Mouse (Mus musculus) heart, embryonic 16.5 days (tissue): ENCODE measurements at regions not wholly inside any gene's neighbourhood (a gene's known extent, or its start where the extent isn't known, plus 50 kb on each side); places are given as distances from the start of the nearest gene placed in this dataset.

Experiments used
- ATAC-seq: fragments of 200-750 bp; cut with Nextera tagmentation; replicated peaks from 2 replicates; pipeline ENCODE4 v1.8.0; 2017; ENCODE audit warnings: moderate number of reproducible peaks; ENCODE audit not compliant: insufficient read depth, low FRiP score; ENCODE audit errors: extremely low read depth
- H3K27ac ChIP-seq: fragments of 300-500 bp; sonication (generic); 2 replicates; pipeline ENCODE4 v1.5.1; 2014; ENCODE audit warnings: mild to moderate bottlenecking, low read length, control low read depth, moderate library complexity
- H3K27me3 ChIP-seq: fragments of 300-500 bp; sonication (generic); 2 replicates; pipeline ENCODE4 v1.6.1; 2014; ENCODE audit warnings: low read length, mixed read lengths; ENCODE audit not compliant: control insufficient read depth, insufficient read depth
- H3K36me3 ChIP-seq: fragments of 300-500 bp; sonication (generic); 2 replicates; pipeline ENCODE4 v1.6.1; 2014; ENCODE audit not compliant: control insufficient read depth, insufficient read depth
- H3K4me1 ChIP-seq: fragments of 300-500 bp; sonication (generic); 2 replicates; pipeline ENCODE4 v1.6.1; 2014; ENCODE audit warnings: low read length, mixed read lengths; ENCODE audit not compliant: control insufficient read depth, insufficient read depth
- H3K4me2 ChIP-seq: fragments of 300-500 bp; sonication (generic); 2 replicates; pipeline ENCODE4 v1.6.1; 2014; ENCODE audit warnings: low read depth, mild to moderate bottlenecking, control low read depth, low read length
- H3K4me3 ChIP-seq: fragments of 300-500 bp; sonication (generic); 2 replicates; pipeline ENCODE4 v1.5.1; 2014; ENCODE audit warnings: mild to moderate bottlenecking, control low read depth, low read length
- H3K9ac ChIP-seq: fragments of 300-500 bp; sonication (generic); 2 replicates; pipeline ENCODE4 v1.6.1; 2014; ENCODE audit warnings: low read length, control low read depth
- H3K9me3 ChIP-seq: fragments of 300-500 bp; sonication (generic); replicated peaks from 2 replicates; pipeline ENCODE4 v1.6.1; 2016; ENCODE audit warnings: low read length; ENCODE audit not compliant: control insufficient read depth
- WGBS: fragments of 180-500 bp; shearing (Covaris S2); extraction: QIAGEN DNeasy Blood & Tissue Kit; methylation state at CpG from one replicate; pipeline ENCODE4 v1.1.7; 2014; 5-methylcytosine and 5-hydroxymethylcytosine counted together

- no peak overlapping the region for H3K9ac ChIP-seq
- ATAC-seq = no peak
- no peaks in the 10 kb centered on the region for H3K27me3 ChIP-seq
- no peaks in the 10 kb centered on the region for H3K36me3 ChIP-seq
- H3K4me1 ChIP-seq = no peaks in the 10 kb centered on the region
- H3K9me3 ChIP-seq = no peaks in the 10 kb centered on the region
- no peak overlapping the region for H3K4me2 ChIP-seq
- H3K4me3 ChIP-seq = no peak overlapping the region
- 86% methylated on average over 2 of the region's 2 CpGs for WGBS
- H3K27ac ChIP-seq = no peak overlapping the region
Observed at GRCm38 (mm10) chr15:7601540-7601939, 203.3 kb upstream of the Egflam start.

GRCm38 (mm10) chr15:7604847-7605246, 205.8 kb upstream of the Gdnf start:
- WGBS = 87% methylated on average over 3 of the region's 3 CpGs
- Histone ChIP-seq H3K36me3 (no peaks in the 10 kb centered on the region), H3K4me2 (no peak overlapping the region), H3K27ac (no peak overlapping the region), H3K27me3 (no peaks in the 10 kb centered on the region), H3K4me3 (no peak overlapping the region), H3K9me3 (no peaks in the 10 kb centered on the region), H3K9ac (no peak overlapping the region), H3K4me1 (no peaks in the 10 kb centered on the region)
- ATAC-seq = no peak

- Histone ChIP-seq H3K9ac (no peak overlapping the region), H3K27me3 (no peaks in the 10 kb centered on the region; the same call in 1 of the 2 replicates), H3K4me2 (no peak overlapping the region), H3K4me1 (no peaks in the 10 kb centered on the region), H3K36me3 (no peaks in the 10 kb centered on the region), H3K9me3 (no peaks in the 10 kb centered on the region), H3K27ac (no peak overlapping the region), H3K4me3 (no peak overlapping the region)
- 69% methylated on average over 2 of the region's 2 CpGs for WGBS
- ATAC-seq = no peak
Observed at GRCm38 (mm10) chr15:7617954-7618353, 192.7 kb upstream of the Gdnf start.

GRCm38 (mm10) chr15:7623026-7623425, 187.6 kb upstream of the Gdnf start:
- Histone ChIP-seq H3K4me1 (no peaks in the 10 kb centered on the region), H3K4me3 (no peak overlapping the region), H3K36me3 (no peaks in the 10 kb centered on the region), H3K9ac (no peak overlapping the region), H3K27ac (no peak overlapping the region), H3K9me3 (no peaks in the 10 kb centered on the region), H3K4me2 (no peak overlapping the region), H3K27me3 (no peaks in the 10 kb centered on the region; the same call in 1 of the 2 replicates)
- no peak for ATAC-seq
- 48% methylated on average over 2 of the region's 2 CpGs for WGBS

- no peak for ATAC-seq
- Histone ChIP-seq H3K27me3 (no peaks in the 10 kb centered on the region; the same call in 1 of the 2 replicates), H3K4me2 (no peak overlapping the region), H3K9me3 (no peaks in the 10 kb centered on the region), H3K4me1 (no peaks in the 10 kb centered on the region), H3K4me3 (no peak overlapping the region), H3K9ac (no peak overlapping the region), H3K36me3 (no peaks in the 10 kb centered on the region), H3K27ac (no peak overlapping the region)
- 65% methylated on average over 6 of the region's 6 CpGs for WGBS
Observed at GRCm38 (mm10) chr15:7624689-7625472, 185.8 kb upstream of the Gdnf start.

GRCm38 (mm10) chr15:7629826-7630225, 180.8 kb upstream of the Gdnf start:
- no peaks in the 10 kb centered on the region for H3K36me3 ChIP-seq
- H3K27me3 ChIP-seq = no peaks in the 10 kb centered on the region
- H3K4me2 ChIP-seq = no peak overlapping the region
- H3K9ac ChIP-seq = no peak overlapping the region
- WGBS = 85% methylated on average over 4 of the region's 4 CpGs
- H3K9me3 ChIP-seq = no peaks in the 10 kb centered on the region
- H3K4me1 ChIP-seq = no peaks in the 10 kb centered on the region
- H3K4me3 ChIP-seq = no peak overlapping the region
- H3K27ac ChIP-seq = no peak overlapping the region
- no peak for ATAC-seq

GRCm38 (mm10) chr15:7635234-7635633, 175.4 kb upstream of the Gdnf start:
- Histone ChIP-seq H3K27me3 (no peaks in the 10 kb centered on the region), H3K9ac (no peak overlapping the region), H3K36me3 (no peaks in the 10 kb centered on the region), H3K4me2 (no peak overlapping the region), H3K27ac (no peak overlapping the region), H3K4me3 (no peak overlapping the region), H3K4me1 (no peaks in the 10 kb centered on the region), H3K9me3 (no peaks in the 10 kb centered on the region)
- WGBS = 56% methylated on average over 8 of the region's 8 CpGs
- ATAC-seq = no peak

- Histone ChIP-seq H3K4me1 (no peaks in the 10 kb centered on the region), H3K9me3 (no peaks in the 10 kb centered on the region)
- ATAC-seq = no peak
Observed at GRCm38 (mm10) chr15:7639444-7639843, 171.2 kb upstream of the Gdnf start.

GRCm38 (mm10) chr15:7642075-7642474, 168.6 kb upstream of the Gdnf start:
- Histone ChIP-seq H3K9me3 (no peaks in the 10 kb centered on the region), H3K36me3 (no peaks in the 10 kb centered on the region), H3K27ac (no peak overlapping the region), H3K9ac (no peak overlapping the region), H3K27me3 (no peaks in the 10 kb centered on the region), H3K4me2 (no peak overlapping the region), H3K4me1 (no peaks in the 10 kb centered on the region), H3K4me3 (no peak overlapping the region)
- ATAC-seq = no peak
- WGBS = 62% methylated on average over 2 of the region's 2 CpGs

More at GRCm38 (mm10) chr15:7639444-7639843, 171.2 kb upstream of the Gdnf start:
- WGBS = 63% methylated on average over 6 of the region's 6 CpGs
- Histone ChIP-seq H3K9ac (no peak overlapping the region), H3K27ac (no peak overlapping the region), H3K4me3 (no peak overlapping the region), H3K4me2 (no peak overlapping the region), H3K27me3 (no peaks in the 10 kb centered on the region), H3K36me3 (no peaks in the 10 kb centered on the region)
